Mouse (Mus musculus) granulocyte monocyte progenitor cell, adult 5-6 weeks (primary cell): ENCODE data around the gene Mmp19. TPM values are rescaled to one million over a fixed set of nuclear protein-coding genes. Genes with fewer than 3 reads are reported as not detected.

Source experiments
- ATAC-seq: replicated peaks from 2 replicates; pipeline ENCODE4 v1.8.0; 2016; ENCODE audit warnings: mild to moderate bottlenecking, moderate TSS enrichment, inconsistent platforms; ENCODE audit not compliant: poor library complexity, severe bottlenecking
- total RNA-seq, 2 experiments: library from RNA; stranded (forward) in 1 of 2; stranded (reverse) in 1 of 2; fragments of 200-712, 200-1000 nt in 1 of 2; fragments of >200 nt in 1 of 2; fragmentation: Nextera tagmentation in 1 of 2; gene quantifications; 2 replicates each; pipeline ENCODE4 v1.2.3; 2014 to 2017

The Mmp19 gene
- total RNA-seq, 2 experiments from 2014 or later = 8.3 to 15.6 TPM

DNA sequence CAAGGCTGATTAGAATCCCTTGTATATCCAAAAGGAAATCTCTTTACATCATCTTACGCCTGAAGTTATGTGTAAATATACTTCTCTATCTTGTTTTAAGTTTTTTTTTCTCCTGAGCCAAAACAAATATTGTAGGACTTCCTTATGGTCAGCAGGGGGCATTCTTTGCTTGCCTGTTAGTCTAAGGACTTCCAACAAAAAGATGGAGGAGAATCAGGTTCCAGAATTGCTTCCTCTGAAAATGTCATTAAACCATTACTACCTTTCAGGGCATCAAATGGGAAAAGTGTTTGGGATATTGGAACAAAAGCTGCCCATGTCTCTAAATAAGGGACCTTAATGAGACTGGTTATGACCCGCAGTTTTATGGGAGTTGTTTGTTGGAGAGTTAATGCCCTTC is 54.8 kb downstream of the Mmp19 start:
- peak; percentile 59; the same call in 1 of the 2 replicates for ATAC-seq

DNA sequence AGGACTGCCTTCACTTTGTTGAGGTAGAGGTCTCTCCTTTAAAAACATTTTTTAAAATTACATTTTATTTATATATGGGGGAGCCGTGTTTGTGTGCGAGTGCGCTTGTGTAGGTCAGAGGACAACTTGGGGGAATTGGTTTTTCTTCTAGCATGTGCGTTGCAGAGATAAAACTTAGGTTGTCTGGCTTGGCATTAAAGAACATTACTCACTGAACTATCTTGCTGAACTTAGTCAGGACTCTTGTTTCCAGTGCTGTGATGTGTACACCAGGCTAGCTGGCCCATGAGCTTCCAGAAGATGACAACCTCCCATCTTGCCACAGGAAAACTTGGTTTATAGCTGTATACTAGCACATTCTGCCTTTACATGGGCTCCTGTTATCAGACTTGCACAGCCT is 56.0 kb downstream of the Mmp19 start:
- no peak for ATAC-seq

DNA sequence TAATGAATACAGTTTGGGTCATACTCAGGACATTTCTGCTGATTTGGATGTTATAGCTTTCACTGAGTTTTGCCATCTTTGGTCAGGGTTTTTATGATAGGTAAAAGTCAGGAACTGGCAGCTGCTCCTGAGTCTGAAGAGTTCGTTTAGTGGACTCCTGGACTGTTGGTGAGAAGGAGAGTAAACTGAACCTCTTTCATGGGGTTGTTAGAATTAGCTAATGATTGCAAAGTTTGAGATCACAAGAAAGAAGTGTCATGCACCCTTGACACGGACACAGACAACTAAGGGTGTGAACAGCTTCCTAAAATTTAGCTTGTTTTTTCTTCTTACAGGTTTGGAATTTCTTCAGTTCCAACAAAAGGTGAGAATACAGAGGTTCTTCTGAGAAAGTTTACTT is 57.7 kb downstream of the Mmp19 start:
- ATAC-seq = no peak

DNA sequence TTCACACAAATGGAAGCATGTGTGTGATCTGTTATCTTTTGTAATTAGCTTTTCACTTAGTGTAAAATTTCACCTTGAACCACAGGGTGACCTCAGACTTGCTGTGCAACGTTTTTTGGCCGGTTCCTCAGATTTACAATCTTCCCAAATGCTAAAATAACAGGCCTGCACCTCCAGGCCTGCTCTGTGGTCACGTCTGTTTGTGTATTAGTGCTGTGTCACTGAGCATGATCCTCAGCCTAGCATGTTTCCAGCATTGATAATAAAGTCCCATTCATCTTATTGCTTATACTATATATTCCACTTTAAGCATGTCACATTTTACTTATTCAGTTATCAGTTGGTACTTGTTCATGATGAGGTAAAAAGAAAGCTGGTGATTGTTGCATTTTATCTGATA is 59.6 kb downstream of the Mmp19 start:
- no peak for ATAC-seq

Other genes starting within 250 kb of the Mmp19 start
- gene Zc3h10, start 243.1 kb upstream of the Mmp19 start, total RNA-seq (2014; fragmentation: Nextera tagmentation) = 8.8 and 9.7 TPM in 2 replicates
- gene Zc3h10, start 243.1 kb upstream of the Mmp19 start, total RNA-seq (2017) = 12.5 and 13.6 TPM in 2 replicates
- 6,066 and 6,315 TPM in 2 replicates for gene Rpl41, start 241.6 kb upstream of the Mmp19 start, total RNA-seq (2014; fragmentation: Nextera tagmentation)
- 3,608 and 4,444 TPM in 2 replicates for gene Rpl41, start 241.6 kb upstream of the Mmp19 start, total RNA-seq (2017)
- gene Pa2g4, start 224.9 kb upstream of the Mmp19 start, total RNA-seq (2014; fragmentation: Nextera tagmentation) = 404 and 410 TPM in 2 replicates
- 414 and 442 TPM in 2 replicates for gene Pa2g4, start 224.9 kb upstream of the Mmp19 start, total RNA-seq (2017)
- 1.6 and 1.7 TPM in 2 replicates for gene Erbb3, start 201.3 kb upstream of the Mmp19 start, total RNA-seq (2014; fragmentation: Nextera tagmentation)
- 1.4 and 1.8 TPM in 2 replicates for gene Erbb3, start 201.3 kb upstream of the Mmp19 start, total RNA-seq (2017)
- gene Rps26, start 164.2 kb upstream of the Mmp19 start, total RNA-seq (2014; fragmentation: Nextera tagmentation) = 2,754 and 2,968 TPM in 2 replicates
- 1,150 and 1,165 TPM in 2 replicates for gene Rps26, start 164.2 kb upstream of the Mmp19 start, total RNA-seq (2017)
- 0.62 TPM in 1 of 2 replicates, not detected in the other for gene Ikzf4, start 144.9 kb upstream of the Mmp19 start, total RNA-seq (2014; fragmentation: Nextera tagmentation)
- not detected in 2 replicates for gene Ikzf4, start 144.9 kb upstream of the Mmp19 start, total RNA-seq (2017)
- 3.5 and 4.1 TPM in 2 replicates for gene Suox, start 116.8 kb upstream of the Mmp19 start, total RNA-seq (2014; fragmentation: Nextera tagmentation)
- gene Suox, start 116.8 kb upstream of the Mmp19 start, total RNA-seq (2017) = 5.9 and 8.1 TPM in 2 replicates
- 43.7 and 43.8 TPM in 2 replicates for gene Rab5b, start 94.6 kb upstream of the Mmp19 start, total RNA-seq (2014; fragmentation: Nextera tagmentation)
- gene Rab5b, start 94.6 kb upstream of the Mmp19 start, total RNA-seq (2017) = 45.7 and 58.0 TPM in 2 replicates
- 0.28 and 2.6 TPM in 2 replicates for gene Pmel, start 86.7 kb upstream of the Mmp19 start, total RNA-seq (2014; fragmentation: Nextera tagmentation)
- 0.52 and 1.6 TPM in 2 replicates for gene Pmel, start 86.7 kb upstream of the Mmp19 start, total RNA-seq (2017)
- 101 and 134 TPM in 2 replicates for gene Cdk2, start 85.9 kb upstream of the Mmp19 start, total RNA-seq (2014; fragmentation: Nextera tagmentation)
- 60.3 and 73.1 TPM in 2 replicates for gene Cdk2, start 85.9 kb upstream of the Mmp19 start, total RNA-seq (2017)
- 13.2 and 15.8 TPM in 2 replicates for gene Dgka, start 46.1 kb upstream of the Mmp19 start, total RNA-seq (2014; fragmentation: Nextera tagmentation)
- 9.4 and 12.0 TPM in 2 replicates for gene Dgka, start 46.1 kb upstream of the Mmp19 start, total RNA-seq (2017)
- gene Pym1, start 43.0 kb upstream of the Mmp19 start, total RNA-seq (2014; fragmentation: Nextera tagmentation) = 43.5 and 52.0 TPM in 2 replicates
- 47.6 and 82.5 TPM in 2 replicates for gene Pym1, start 43.0 kb upstream of the Mmp19 start, total RNA-seq (2017)
- gene Dnajc14, start 13.2 kb downstream of the Mmp19 start, total RNA-seq (2014; fragmentation: Nextera tagmentation) = 16.5 and 17.5 TPM in 2 replicates
- gene Dnajc14, start 13.2 kb downstream of the Mmp19 start, total RNA-seq (2017) = 23.8 and 30.7 TPM in 2 replicates
- 10.8 and 14.4 TPM in 2 replicates for gene Tmem198b, start 13.5 kb downstream of the Mmp19 start, total RNA-seq (2014; fragmentation: Nextera tagmentation)
- gene Tmem198b, start 13.5 kb downstream of the Mmp19 start, total RNA-seq (2017) = 3.4 and 3.6 TPM in 2 replicates
- 184 and 236 TPM in 2 replicates for gene Sarnp, start 26.4 kb downstream of the Mmp19 start, total RNA-seq (2014; fragmentation: Nextera tagmentation)
- gene Sarnp, start 26.4 kb downstream of the Mmp19 start, total RNA-seq (2017) = 265 and 272 TPM in 2 replicates
- gene Ormdl2, start 30.7 kb downstream of the Mmp19 start, total RNA-seq (2014; fragmentation: Nextera tagmentation) = 33.9 and 84.1 TPM in 2 replicates
- 82.4 and 147 TPM in 2 replicates for gene Ormdl2, start 30.7 kb downstream of the Mmp19 start, total RNA-seq (2017)
- gene Gdf11, start 100.8 kb downstream of the Mmp19 start, total RNA-seq (2014; fragmentation: Nextera tagmentation) = 0.21 TPM in 1 of 2 replicates, not detected in the other
- gene Gdf11, start 100.8 kb downstream of the Mmp19 start, total RNA-seq (2017) = 0.15 TPM in 1 of 2 replicates, not detected in the other
- gene Cd63, start 110.1 kb downstream of the Mmp19 start, total RNA-seq (2014; fragmentation: Nextera tagmentation) = 139 and 203 TPM in 2 replicates
- 123 and 185 TPM in 2 replicates for gene Cd63, start 110.1 kb downstream of the Mmp19 start, total RNA-seq (2017)
- 2.0 and 9.5 TPM in 2 replicates for gene Rdh5, start 132.0 kb downstream of the Mmp19 start, total RNA-seq (2014; fragmentation: Nextera tagmentation)
- gene Rdh5, start 132.0 kb downstream of the Mmp19 start, total RNA-seq (2017) = 2.4 TPM in 1 of 2 replicates, not detected in the other
- 124 and 140 TPM in 2 replicates for gene Bloc1s1, start 133.1 kb downstream of the Mmp19 start, total RNA-seq (2014; fragmentation: Nextera tagmentation)
- gene Bloc1s1, start 133.1 kb downstream of the Mmp19 start, total RNA-seq (2017) = 71.3 and 86.4 TPM in 2 replicates
- not detected in 2 replicates for gene Itga7, start 142.9 kb downstream of the Mmp19 start, total RNA-seq (2014; fragmentation: Nextera tagmentation)
- gene Itga7, start 142.9 kb downstream of the Mmp19 start, total RNA-seq (2017) = not detected in 2 replicates
- gene Mettl7b, start 170.1 kb downstream of the Mmp19 start, total RNA-seq (2014; fragmentation: Nextera tagmentation) = not detected in 2 replicates
- not detected in 2 replicates for gene Mettl7b, start 170.1 kb downstream of the Mmp19 start, total RNA-seq (2017)
- gene Olfr9, start 198.5 kb downstream of the Mmp19 start, total RNA-seq (2014; fragmentation: Nextera tagmentation) = not detected in 2 replicates
- not detected in 2 replicates for gene Olfr9, start 198.5 kb downstream of the Mmp19 start, total RNA-seq (2017)
- not detected in 2 replicates for gene Olfr763, start 219.9 kb downstream of the Mmp19 start, total RNA-seq (2014; fragmentation: Nextera tagmentation)
- gene Olfr763, start 219.9 kb downstream of the Mmp19 start, total RNA-seq (2017) = not detected in 2 replicates
- not detected in 2 replicates for gene Olfr764-ps1, start 249.0 kb downstream of the Mmp19 start, total RNA-seq (2014; fragmentation: Nextera tagmentation)
- not detected in 2 replicates for gene Olfr764-ps1, start 249.0 kb downstream of the Mmp19 start, total RNA-seq (2017)